Mouse (Mus musculus) liver, adult (tissue): ENCODE data around the gene Calm5.
"Not testable (repeated sequence)": the region's sequence is repeated elsewhere in the genome, so short reads cannot be mapped to it uniquely, and the experiment has no call there.

Experiments used
- GATA4 ChIP-seq: IDR thresholded peaks from 2 replicates; pipeline ENCODE4 v1.6.1; 2014; ENCODE audit warnings: mild to moderate bottlenecking, low read length; ENCODE audit not compliant: insufficient replicate concordance

The Calm5 gene

GRCm38 (mm10) chr13:3853648-3854333 lies at the start of gene Calm5:
Calm5 (plus strand) TSS chr13:3854173.
- TF ChIP-seq GATA4 = not testable (repeated sequence)

- no peak for TF ChIP-seq GATA4
Observed at GRCm38 (mm10) chr13:3804186-3804585, 49.8 kb upstream of the Calm5 start, which contains the start of gene Calml3. Calml3 (minus strand) TSS chr13:3804316.

GRCm38 (mm10) chr13:3805132-3805531 lies 48.8 kb upstream of the Calm5 start:
- TF ChIP-seq GATA4 = no peak

GRCm38 (mm10) chr13:3805638-3806037 lies 48.3 kb upstream of the Calm5 start:
- TF ChIP-seq GATA4 = 0 out of 2 replicates have a peak, but pooled peaks have one; percentile 6

- no peak for TF ChIP-seq GATA4
Observed at GRCm38 (mm10) chr13:3807131-3807827, 46.7 kb upstream of the Calm5 start.

GRCm38 (mm10) chr13:3818012-3818739 lies 35.8 kb upstream of the Calm5 start:
- TF ChIP-seq GATA4 = no peak

- no peak for TF ChIP-seq GATA4
Observed at GRCm38 (mm10) chr13:3818740-3819076, 35.3 kb upstream of the Calm5 start.

- TF ChIP-seq GATA4 = no peak
Observed at GRCm38 (mm10) chr13:3822105-3822504, 31.9 kb upstream of the Calm5 start.

- no peak for TF ChIP-seq GATA4
Observed at GRCm38 (mm10) chr13:3825726-3826125, 28.2 kb upstream of the Calm5 start.

- TF ChIP-seq GATA4 = no peak
Observed at GRCm38 (mm10) chr13:3831546-3831945, 22.4 kb upstream of the Calm5 start.

- no peak for TF ChIP-seq GATA4
Observed at GRCm38 (mm10) chr13:3831994-3832393, 22.0 kb upstream of the Calm5 start.

GRCm38 (mm10) chr13:3832450-3832849 lies 21.5 kb upstream of the Calm5 start:
- TF ChIP-seq GATA4 = no peak

- TF ChIP-seq GATA4 = not testable (repeated sequence)
Observed at GRCm38 (mm10) chr13:3837312-3837807, 16.6 kb upstream of the Calm5 start, which contains the start of gene Calm4. Calm4 (plus strand) TSS chr13:3837757.

GRCm38 (mm10) chr13:3850330-3850729 lies 3.6 kb upstream of the Calm5 start:
- TF ChIP-seq GATA4 = no peak

- TF ChIP-seq GATA4 = no peak
Observed at GRCm38 (mm10) chr13:3854856-3855255, 883 bp downstream of the Calm5 start.

- no peak for TF ChIP-seq GATA4
Observed at GRCm38 (mm10) chr13:3856252-3856651, 2.3 kb downstream of the Calm5 start.

- no peak for TF ChIP-seq GATA4
Observed at GRCm38 (mm10) chr13:3861251-3861650, 7.3 kb downstream of the Calm5 start.
